ENCODE assay signal across 8 mouse cellular contexts in the genomic region with DNA sequence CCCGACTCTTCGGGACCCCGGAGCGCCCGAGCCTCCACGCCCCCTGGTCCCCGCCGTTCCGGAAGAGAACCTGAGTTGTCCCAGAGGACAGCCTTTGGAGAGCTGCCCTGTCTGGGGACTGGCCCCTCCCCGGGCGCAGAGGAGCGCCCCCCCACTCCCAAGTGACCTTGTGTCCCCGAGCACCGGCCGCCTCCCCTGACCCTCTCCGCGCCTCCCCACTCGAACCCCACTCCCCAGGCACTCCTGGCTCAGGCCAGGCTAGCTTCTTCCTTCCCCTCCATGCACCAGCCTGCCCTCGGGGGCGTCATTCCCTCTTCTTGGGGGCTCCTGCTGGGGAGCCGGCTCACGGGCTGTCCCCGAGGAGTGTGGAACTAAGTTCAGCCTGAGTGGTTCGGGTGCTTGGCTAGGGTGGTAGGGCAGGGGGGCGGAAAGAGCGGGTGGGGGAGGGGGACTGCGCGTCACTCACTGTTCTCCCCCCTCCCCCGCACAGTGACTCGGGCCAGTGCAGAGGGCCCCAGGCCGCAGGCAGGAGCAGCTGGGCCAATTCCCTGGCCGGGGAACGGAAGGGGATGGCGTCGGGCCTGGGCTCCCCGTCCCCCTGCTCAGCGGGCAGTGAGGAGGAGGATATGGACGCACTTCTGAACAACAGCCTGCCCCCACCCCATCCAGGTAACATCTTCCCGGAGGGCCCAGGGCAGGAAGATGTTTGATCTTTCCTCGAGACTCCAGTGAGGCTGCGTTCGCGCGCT. TPM values are rescaled to one million over a fixed set of nuclear protein-coding genes. Genes with fewer than 3 reads are reported as not detected.
DNase-seq lines count a peak whose midpoint lies in the region; ATAC-seq and TF ChIP-seq lines count a peak whose summit lies in the region.

No protein-coding gene starts in this region.

- no peaks in the 10 kb centered on the region for H3K27me3 ChIP-seq in intestine, embryonic 15.5 days (replicated peaks)
- H3K27me3 ChIP-seq in liver, embryonic 12.5 days (replicated peaks): no peaks in the 10 kb centered on the region
- H3K27me3 ChIP-seq in stomach, postnatal 0 days (ENCODE audit: control insufficient read depth, insufficient read depth, low read length): no peaks in the 10 kb centered on the region

- H3K9me3 ChIP-seq in intestine, embryonic 15.5 days: no peaks in the 10 kb centered on the region
- H3K9me3 ChIP-seq in liver, embryonic 12.5 days (replicated peaks): no peaks in the 10 kb centered on the region
- H3K9me3 ChIP-seq in stomach, postnatal 0 days (ENCODE audit: control insufficient read depth, low read length): no peaks in the 10 kb centered on the region

- under 1% methylated on average over 39 of the region's 44 CpGs for WGBS in intestine, embryonic 15.5 days
- under 1% methylated on average over 44 of the region's 44 CpGs for WGBS in liver, embryonic 12.5 days (ENCODE audit: insufficient replicate concordance)
- WGBS in stomach, postnatal 0 days: under 1% methylated on average over 32 of the region's 44 CpGs

- peaks cover 30% of the 10 kb centered on the region for H3K4me1 ChIP-seq in intestine, embryonic 15.5 days (replicated peaks)
- H3K4me1 ChIP-seq in liver, embryonic 12.5 days: peaks cover 57% of the 10 kb centered on the region
- peaks cover 21% of the 10 kb centered on the region; the same call in 1 of the 2 replicates for H3K4me1 ChIP-seq in stomach, postnatal 0 days (replicated peaks; ENCODE audit: control insufficient read depth, insufficient read depth)

- H3K9ac ChIP-seq in intestine, embryonic 15.5 days: peak overlapping the region; percentile 93
- peak overlapping the region; percentile 96 for H3K9ac ChIP-seq in liver, embryonic 12.5 days
- peak overlapping the region; percentile 88 for H3K9ac ChIP-seq in stomach, postnatal 0 days (ENCODE audit: low read length)

- peaks cover 23% of the 10 kb centered on the region for H3K36me3 ChIP-seq in intestine, embryonic 15.5 days
- peaks cover 42% of the 10 kb centered on the region for H3K36me3 ChIP-seq in liver, embryonic 12.5 days
- H3K36me3 ChIP-seq in stomach, postnatal 0 days (ENCODE audit: control insufficient read depth, insufficient read depth, low read length): peaks cover 9% of the 10 kb centered on the region

- H3K4me2 ChIP-seq in intestine, embryonic 15.5 days (replicated peaks): peak overlapping the region; percentile 72
- H3K4me2 ChIP-seq in liver, embryonic 12.5 days: peak overlapping the region; percentile 99
- H3K4me2 ChIP-seq in stomach, postnatal 0 days (replicated peaks; ENCODE audit: low read depth): peak overlapping the region; percentile 89

- intact Hi-C loops in left cerebral cortex, adult 2 months (cut with DNase I): loop anchor here (5.0 kb wide), 1 partner anchor 71 kb away; a partner anchor contains a TSS

- TF ChIP-seq EP300 in stomach, postnatal 0 days (optimal IDR thresholded peaks at IDR 0.05): no peak

- ATAC-seq in intestine, embryonic 15.5 days: peak; percentile 56
- ATAC-seq in liver, embryonic 12.5 days: peak; percentile 45
- peak; percentile 51 for ATAC-seq in stomach, postnatal 0 days (ENCODE audit: low FRiP score, low TSS enrichment)

- peak overlapping the region; percentile 99 for H3K27ac ChIP-seq in left cerebral cortex, adult 2 months
- H3K27ac ChIP-seq in intestine, embryonic 15.5 days: peak overlapping the region; percentile 94
- peak overlapping the region; percentile 95 for H3K27ac ChIP-seq in liver, embryonic 12.5 days
- peak overlapping the region; percentile 96 for H3K27ac ChIP-seq in stomach, postnatal 0 days (replicated peaks)

- TF ChIP-seq CTCF in left cerebral cortex, adult 2 months (IDR thresholded peaks at IDR 0.05): no peak
- no peak for TF ChIP-seq CTCF in stomach, postnatal 0 days (IDR thresholded peaks at IDR 0.05; ENCODE audit: low read depth)

- H3K4me3 ChIP-seq in left cerebral cortex, adult 2 months: peak overlapping the region; percentile 96
- H3K4me3 ChIP-seq in intestine, embryonic 15.5 days (replicated peaks): peak overlapping the region; percentile 91
- peak overlapping the region; percentile 98 for H3K4me3 ChIP-seq in liver, embryonic 12.5 days
- peak overlapping the region; percentile 90 for H3K4me3 ChIP-seq in stomach, postnatal 0 days (ENCODE audit: low read depth, low read length)

- peak; percentile 45 to 53 for DNase-seq in left cerebral cortex, adult 2 months (ENCODE audit: extremely low spot score in 1 of 2, low spot score in 2 of 2)
- DNase-seq in left cerebral cortex, adult 9 months (ENCODE audit: low spot score in 2 of 2): no peak
- peak; percentile 87 for DNase-seq in cerebellum, postnatal 10 days
- DNase-seq in gastrocnemius, postnatal 4 days (ENCODE audit: low spot score in 2 of 2): peak; percentile 51 to 71
- peak; percentile 62 for DNase-seq in naive thymus-derived CD4-positive, alpha-beta T cell, adult 2 months (ENCODE audit: low read depth)
- peak; percentile 64 for DNase-seq in stomach, postnatal 0 days (ENCODE audit: low spot score)

RNA-seq across cellular contexts. Expression of a gene that starts 1.0 kb away (rescaled TPM):
- 100 to 1,000 TPM; 166 to 171 TPM for total RNA-seq in left cerebral cortex, adult 2 months (2021)
- 100 to 1,000 TPM; 160 to 164 TPM for total RNA-seq in gastrocnemius, postnatal 4 days (2021)
- polyA plus RNA-seq in intestine, embryonic 15.5 days (2015; fragmentation: Nextera tagmentation; extraction: Ambion mirVana): 62.3 and 62.6 TPM in 2 replicates
- 38.3 and 40.5 TPM in 2 replicates for polyA plus RNA-seq in liver, embryonic 12.5 days (2016; fragmentation: Nextera tagmentation; extraction: Ambion mirVana)
- polyA plus RNA-seq in stomach, postnatal 0 days (2015; fragmentation: Nextera tagmentation; extraction: Ambion mirVana): 28.1 and 36.6 TPM in 2 replicates

RNA-seq across cellular contexts. Expression of a gene that starts 29.1 kb away (rescaled TPM):
- under 1 TPM; 0.50 to 0.68 TPM for total RNA-seq in left cerebral cortex, adult 2 months (2021)
- under 1 TPM; 0.20 to 0.31 TPM for total RNA-seq in gastrocnemius, postnatal 4 days (2021)
- polyA plus RNA-seq in intestine, embryonic 15.5 days (2015; fragmentation: Nextera tagmentation; extraction: Ambion mirVana): 5.8 and 6.1 TPM in 2 replicates
- 1.9 and 2.2 TPM in 2 replicates for polyA plus RNA-seq in liver, embryonic 12.5 days (2016; fragmentation: Nextera tagmentation; extraction: Ambion mirVana)
- polyA plus RNA-seq in stomach, postnatal 0 days (2015; fragmentation: Nextera tagmentation; extraction: Ambion mirVana): 6.4 and 7.0 TPM in 2 replicates

RNA-seq across cellular contexts. Expression of a gene that starts 34.9 kb away (rescaled TPM):
- 10 to 100 TPM; 28.1 to 32.1 TPM for total RNA-seq in left cerebral cortex, adult 2 months (2021)
- total RNA-seq in gastrocnemius, postnatal 4 days (2021): 10 to 100 TPM; 26.7 to 28.5 TPM
- polyA plus RNA-seq in intestine, embryonic 15.5 days (2015; fragmentation: Nextera tagmentation; extraction: Ambion mirVana): 68.1 and 70.3 TPM in 2 replicates
- 83.1 and 85.3 TPM in 2 replicates for polyA plus RNA-seq in liver, embryonic 12.5 days (2016; fragmentation: Nextera tagmentation; extraction: Ambion mirVana)
- polyA plus RNA-seq in stomach, postnatal 0 days (2015; fragmentation: Nextera tagmentation; extraction: Ambion mirVana): 25.0 and 26.6 TPM in 2 replicates

RNA-seq across cellular contexts. Expression of a gene that starts 47.3 kb away (rescaled TPM):
- 10 to 100 TPM; 12.2 to 18.4 TPM for total RNA-seq in left cerebral cortex, adult 2 months (2021)
- total RNA-seq in gastrocnemius, postnatal 4 days (2021): 1 to 10 TPM; 3.9 to 4.6 TPM
- polyA plus RNA-seq in intestine, embryonic 15.5 days (2015; fragmentation: Nextera tagmentation; extraction: Ambion mirVana): 8.5 and 9.3 TPM in 2 replicates
- 2.8 and 3.7 TPM in 2 replicates for polyA plus RNA-seq in liver, embryonic 12.5 days (2016; fragmentation: Nextera tagmentation; extraction: Ambion mirVana)
- 2.5 and 2.6 TPM in 2 replicates for polyA plus RNA-seq in stomach, postnatal 0 days (2015; fragmentation: Nextera tagmentation; extraction: Ambion mirVana)

RNA-seq across cellular contexts. Expression of a gene that starts 48.3 kb away (rescaled TPM):
- 10 to 100 TPM; 64.6 to 67.1 TPM for total RNA-seq in left cerebral cortex, adult 2 months (2021)
- 100 to 1,000 TPM in 1 of 2 experiments, 10 to 100 TPM in 1; 90.6 to 108 TPM for total RNA-seq in gastrocnemius, postnatal 4 days (2021)
- 6.9 and 7.2 TPM in 2 replicates for polyA plus RNA-seq in intestine, embryonic 15.5 days (2015; fragmentation: Nextera tagmentation; extraction: Ambion mirVana)
- polyA plus RNA-seq in liver, embryonic 12.5 days (2016; fragmentation: Nextera tagmentation; extraction: Ambion mirVana): 6.6 and 7.3 TPM in 2 replicates
- polyA plus RNA-seq in stomach, postnatal 0 days (2015; fragmentation: Nextera tagmentation; extraction: Ambion mirVana): 4.4 and 5.7 TPM in 2 replicates

Comparison
In these comparisons a context has a peak if more than half of its experiments do, and no peak if none do; other contexts are left out.
1. DNase-seq: peak in left cerebral cortex, adult 2 months (2 of 2), cerebellum, postnatal 10 days (2 of 2), gastrocnemius, postnatal 4 days (2 of 2), naive thymus-derived CD4-positive, alpha-beta T cell, adult 2 months (single experiment) and stomach, postnatal 0 days (single experiment); none in left cerebral cortex, adult 9 months (0 of 2).
2. Peak in every context shown above with its lines, with median percentiles within 50 percentile points of each other: H3K27ac ChIP-seq, H3K4me3 ChIP-seq, ATAC-seq, H3K4me2 ChIP-seq and H3K9ac ChIP-seq.